Mouse (Mus musculus) c-Kit-positive CD71-positive TER-119-negative erythroid progenitor cells, embryonic 14.5 days (primary cell): ENCODE results near the gene Ttll9.

ENCODE experiments used
- DNase-seq: peaks from one replicate; pipeline ENCODE4 v3.0.0-alpha.2; 2013; ENCODE audit warnings: low read depth

Gene Ttll9

GRCm38 (mm10) chr2:153049997-153050358 lies 87.7 kb downstream of the Ttll9 start:
- DNase-seq = no peak

GRCm38 (mm10) chr2:153051095-153051494 lies 88.8 kb downstream of the Ttll9 start:
- DNase-seq = no peak

GRCm38 (mm10) chr2:153051537-153051936 lies 89.3 kb downstream of the Ttll9 start:
- DNase-seq = no peak

- no peak for DNase-seq
Observed at GRCm38 (mm10) chr2:153052700-153053351, 90.5 kb downstream of the Ttll9 start.

GRCm38 (mm10) chr2:153053896-153054295 lies 91.6 kb downstream of the Ttll9 start:
- DNase-seq = no peak

GRCm38 (mm10) chr2:153055270-153055920 lies 93.1 kb downstream of the Ttll9 start:
- no peak for DNase-seq
